Mouse (Mus musculus): ENCODE results near the gene Znrf3. TPM values are rescaled to one million over a fixed set of nuclear protein-coding genes. Genes with fewer than 3 reads are reported as not detected.

The Znrf3 gene
- total and polyA plus RNA-seq, 3 experiments: 2.1 to 7.7 (median 3.1) TPM

DNA sequence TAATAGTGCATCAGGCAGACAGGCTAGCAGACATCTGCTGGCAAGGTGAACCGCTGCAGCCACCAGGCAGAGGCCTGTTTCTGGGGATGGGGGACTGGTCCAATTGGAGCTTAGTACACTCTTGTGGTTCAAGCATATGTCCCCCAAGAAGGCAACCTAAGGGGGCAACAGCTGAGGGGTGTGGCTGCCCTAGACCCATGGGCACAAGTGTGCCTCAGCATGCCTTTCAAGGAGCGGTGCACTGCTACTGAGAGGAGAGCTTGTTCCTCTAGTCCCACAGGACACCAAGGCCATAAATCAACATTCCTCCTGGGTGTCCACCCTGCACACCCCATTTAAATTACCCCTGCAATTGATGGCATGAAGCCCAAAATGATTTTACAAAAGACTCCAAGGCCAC lies 166.2 kb downstream of the Znrf3 start:
- no peaks in the 10 kb centered on the region for H3K27me3 ChIP-seq (ENCODE audit: insufficient read depth, low read length)
- no peak overlapping the region for H3K4me3 ChIP-seq (ENCODE audit: low read depth, low read length)
- DNase-seq (ENCODE audit: low spot score) (no peak), ATAC-seq (ENCODE audit: extremely low read depth, insufficient number of reproducible peaks, low FRiP score, poor library complexity, severe bottlenecking) (no peak)
- H3K36me3 ChIP-seq (replicated peaks): peaks cover 52% of the 10 kb centered on the region
- no peak for TF ChIP-seq TAL1 (conservative IDR thresholded peaks at IDR 0.05; ENCODE audit: low read depth, low read length)
- no peak for TF ChIP-seq POLR2AphosphoS5 (IDR thresholded peaks at IDR 0.05; ENCODE audit: insufficient replicate concordance, low read depth, low read length)
- no peak for TF ChIP-seq GATA1 (IDR thresholded peaks at IDR 0.05; ENCODE audit: borderline replicate concordance, low read length)
- no peak for TF ChIP-seq GATA2 (IDR thresholded peaks at IDR 0.05; ENCODE audit: borderline replicate concordance, low read depth, low read length)
- TF ChIP-seq CTCF (IDR thresholded peaks at IDR 0.05; ENCODE audit: low read depth, low read length): no peak
- no peaks in the 10 kb centered on the region; the same call in 1 of the 2 replicates for H3K4me1 ChIP-seq (ENCODE audit: insufficient read depth, low read depth, low read length)
- no peaks in the 10 kb centered on the region for H3K9me3 ChIP-seq (replicated peaks)

- H3K36me3 ChIP-seq (replicated peaks): peaks cover 41% of the 10 kb centered on the region
- no peaks in the 10 kb centered on the region; the same call in 1 of the 2 replicates for H3K4me1 ChIP-seq (ENCODE audit: insufficient read depth, low read depth, low read length)
- no peak overlapping the region for H3K4me3 ChIP-seq (ENCODE audit: low read depth, low read length)
- no peak for ATAC-seq (ENCODE audit: extremely low read depth, insufficient number of reproducible peaks, low FRiP score, poor library complexity, severe bottlenecking)
- DNase-seq (ENCODE audit: low spot score): no peak
- no peaks in the 10 kb centered on the region for H3K27me3 ChIP-seq (ENCODE audit: insufficient read depth, low read length)
- TF ChIP-seq GATA1 (IDR thresholded peaks at IDR 0.05; ENCODE audit: borderline replicate concordance, low read length): no peak
- no peak for TF ChIP-seq POLR2AphosphoS5 (IDR thresholded peaks at IDR 0.05; ENCODE audit: insufficient replicate concordance, low read depth, low read length)
- no peak for TF ChIP-seq CTCF (IDR thresholded peaks at IDR 0.05; ENCODE audit: low read depth, low read length)
- no peak for TF ChIP-seq GATA2 (IDR thresholded peaks at IDR 0.05; ENCODE audit: borderline replicate concordance, low read depth, low read length)
- TF ChIP-seq TAL1 (conservative IDR thresholded peaks at IDR 0.05; ENCODE audit: low read depth, low read length): no peak
- no peaks in the 10 kb centered on the region for H3K9me3 ChIP-seq (replicated peaks)
These were observed 167.2 kb downstream of the Znrf3 start for GRCm38 (mm10) chr11:5277307-5277971.

DNA sequence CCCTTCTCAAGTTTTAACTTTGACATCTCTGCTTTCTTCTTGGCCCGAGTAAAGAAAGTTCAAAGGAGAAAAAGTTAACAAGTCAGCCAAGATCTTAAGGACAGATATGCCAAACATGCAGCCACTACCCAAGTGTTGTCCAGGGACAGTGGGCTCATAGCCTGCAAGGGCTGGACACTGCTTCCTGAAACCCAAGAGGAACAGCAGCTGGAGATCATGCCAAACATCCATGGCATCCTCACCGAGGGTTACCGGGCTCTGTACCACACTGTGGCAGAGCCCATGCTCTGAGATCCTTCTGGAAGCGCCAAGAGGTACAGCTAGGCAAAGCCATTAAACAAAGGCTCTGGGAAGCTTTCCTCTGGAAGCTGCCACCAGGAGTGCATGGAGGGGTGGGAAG lies 169.4 kb downstream of the Znrf3 start:
- H3K9me3 ChIP-seq (replicated peaks): no peaks in the 10 kb centered on the region
- no peak for DNase-seq (ENCODE audit: low spot score)
- H3K4me1 ChIP-seq (ENCODE audit: insufficient read depth, low read depth, low read length): no peaks in the 10 kb centered on the region; the same call in 1 of the 2 replicates
- H3K4me3 ChIP-seq (ENCODE audit: low read depth, low read length): no peak overlapping the region
- TF ChIP-seq TAL1 (conservative IDR thresholded peaks at IDR 0.05; ENCODE audit: low read depth, low read length): no peak
- ATAC-seq (ENCODE audit: extremely low read depth, insufficient number of reproducible peaks, low FRiP score, poor library complexity, severe bottlenecking): no peak
- H3K27me3 ChIP-seq (ENCODE audit: insufficient read depth, low read length): peaks cover 7% of the 10 kb centered on the region
- H3K36me3 ChIP-seq (replicated peaks): peaks cover 19% of the 10 kb centered on the region

- TF ChIP-seq CTCF (IDR thresholded peaks at IDR 0.05; ENCODE audit: low read depth, low read length) (no peak), GATA2 (IDR thresholded peaks at IDR 0.05; ENCODE audit: borderline replicate concordance, low read depth, low read length) (no peak), POLR2AphosphoS5 (IDR thresholded peaks at IDR 0.05; ENCODE audit: insufficient replicate concordance, low read depth, low read length) (no peak), GATA1 (IDR thresholded peaks at IDR 0.05; ENCODE audit: borderline replicate concordance, low read length) (no peak), TAL1 (conservative IDR thresholded peaks at IDR 0.05; ENCODE audit: low read depth, low read length) (no peak)
- H3K9me3 ChIP-seq (replicated peaks): no peaks in the 10 kb centered on the region
- peaks cover 5% of the 10 kb centered on the region for H3K36me3 ChIP-seq (replicated peaks)
- DNase-seq (ENCODE audit: low spot score) (no peak), ATAC-seq (ENCODE audit: extremely low read depth, insufficient number of reproducible peaks, low FRiP score, poor library complexity, severe bottlenecking) (no peak)
- H3K4me1 ChIP-seq (ENCODE audit: insufficient read depth, low read depth, low read length): no peaks in the 10 kb centered on the region
- H3K4me3 ChIP-seq (ENCODE audit: low read depth, low read length): no peak overlapping the region
- peaks cover 19% of the 10 kb centered on the region for H3K27me3 ChIP-seq (ENCODE audit: insufficient read depth, low read length)
These were observed 172.0 kb downstream of the Znrf3 start for GRCm38 (mm10) chr11:5272536-5273234.

DNA sequence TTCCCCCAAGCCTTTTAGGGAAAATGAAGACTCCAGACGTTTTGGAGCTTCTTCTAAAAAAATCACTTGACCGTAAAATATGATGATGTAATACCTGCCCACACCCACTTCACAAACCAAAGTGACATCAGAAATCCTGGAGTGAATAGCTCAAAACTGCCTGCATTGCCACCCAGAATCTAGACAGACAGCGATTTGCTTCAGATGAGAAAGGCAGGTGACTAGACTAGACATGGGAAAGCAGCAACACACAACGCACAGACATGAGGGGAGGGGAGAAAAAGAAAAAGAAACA lies 172.6 kb downstream of the Znrf3 start:
- no peaks in the 10 kb centered on the region for H3K9me3 ChIP-seq (replicated peaks)
- peaks cover 22% of the 10 kb centered on the region for H3K27me3 ChIP-seq (ENCODE audit: insufficient read depth, low read length)
- no peaks in the 10 kb centered on the region for H3K4me1 ChIP-seq (ENCODE audit: insufficient read depth, low read depth, low read length)
- no peak for TF ChIP-seq CTCF (IDR thresholded peaks at IDR 0.05; ENCODE audit: low read depth, low read length)
- TF ChIP-seq GATA2 (IDR thresholded peaks at IDR 0.05; ENCODE audit: borderline replicate concordance, low read depth, low read length): no peak
- TF ChIP-seq GATA1 (IDR thresholded peaks at IDR 0.05; ENCODE audit: borderline replicate concordance, low read length): no peak
- no peak for TF ChIP-seq POLR2AphosphoS5 (IDR thresholded peaks at IDR 0.05; ENCODE audit: insufficient replicate concordance, low read depth, low read length)
- TF ChIP-seq TAL1 (conservative IDR thresholded peaks at IDR 0.05; ENCODE audit: low read depth, low read length): no peak
- no peak overlapping the region for H3K4me3 ChIP-seq (ENCODE audit: low read depth, low read length)
- H3K36me3 ChIP-seq (replicated peaks): peaks cover 5% of the 10 kb centered on the region
- ATAC-seq (ENCODE audit: extremely low read depth, insufficient number of reproducible peaks, low FRiP score, poor library complexity, severe bottlenecking): no peak
- DNase-seq (ENCODE audit: low spot score): no peak

- ATAC-seq (ENCODE audit: extremely low read depth, insufficient number of reproducible peaks, low FRiP score, poor library complexity, severe bottlenecking) (no peak), DNase-seq (ENCODE audit: low spot score) (no peak)
- TF ChIP-seq GATA2 (IDR thresholded peaks at IDR 0.05; ENCODE audit: borderline replicate concordance, low read depth, low read length): no peak
- TF ChIP-seq GATA1 (IDR thresholded peaks at IDR 0.05; ENCODE audit: borderline replicate concordance, low read length): no peak
- no peak for TF ChIP-seq CTCF (IDR thresholded peaks at IDR 0.05; ENCODE audit: low read depth, low read length)
- TF ChIP-seq TAL1 (conservative IDR thresholded peaks at IDR 0.05; ENCODE audit: low read depth, low read length): no peak
- no peak for TF ChIP-seq POLR2AphosphoS5 (IDR thresholded peaks at IDR 0.05; ENCODE audit: insufficient replicate concordance, low read depth, low read length)
- H3K4me3 ChIP-seq (ENCODE audit: low read depth, low read length): no peak overlapping the region
- H3K27me3 ChIP-seq (ENCODE audit: insufficient read depth, low read length): peaks cover 22% of the 10 kb centered on the region
- H3K36me3 ChIP-seq (replicated peaks): peaks cover 3% of the 10 kb centered on the region
- H3K4me1 ChIP-seq (ENCODE audit: insufficient read depth, low read depth, low read length): no peaks in the 10 kb centered on the region
- no peaks in the 10 kb centered on the region for H3K9me3 ChIP-seq (replicated peaks)
These were observed 173.2 kb downstream of the Znrf3 start for GRCm38 (mm10) chr11:5271274-5272065.

All from G1E (cell line).